Mouse (Mus musculus): ENCODE results near the gene Wdr20rt. TPM values are rescaled to one million over a fixed set of nuclear protein-coding genes. Genes with fewer than 3 reads are reported as not detected.

Wdr20rt gene
- not detected in 2 replicates for polyA plus RNA-seq (2015; fragmentation: Nextera tagmentation; extraction: Ambion mirVana)

DNA sequence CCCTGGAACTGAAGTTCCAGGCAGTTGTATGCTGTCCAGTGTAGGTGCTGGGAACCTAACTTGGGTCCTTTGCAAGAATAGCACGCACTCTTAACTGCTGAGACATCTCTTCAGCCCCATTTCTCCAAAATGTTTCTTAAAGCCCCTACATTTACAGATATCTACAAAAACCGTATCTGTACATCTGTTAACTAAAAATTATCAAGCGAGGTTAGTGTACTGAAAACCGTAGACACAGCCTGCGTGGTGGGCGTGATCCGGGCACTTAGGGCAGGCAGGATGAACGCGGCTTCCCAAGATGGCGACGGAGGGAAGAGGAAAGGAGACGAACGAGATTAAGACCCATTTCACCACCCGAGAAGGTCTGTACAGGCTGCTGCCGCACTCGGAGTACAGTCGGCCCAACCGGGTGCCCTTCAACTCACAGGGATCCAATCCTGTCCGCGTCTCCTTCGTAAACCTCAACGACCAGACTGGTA, at the start of gene Wdr20rt:
Wdr20rt (plus strand) TSS at position 51 of the 479 bp plus-strand sequence.
- Histone ChIP-seq H3K4me2 (ENCODE audit: low read depth, low read length) (no peak within 1 kb of the TSS), H3K4me1 (ENCODE audit: control insufficient read depth, insufficient read depth, low read length) (no peaks in the 10 kb centered on the region), H3K9ac (ENCODE audit: low read length) (no peak within 1 kb of the TSS), H3K36me3 (ENCODE audit: control insufficient read depth, insufficient read depth) (no peaks in the 10 kb centered on the region), H3K4me3 (ENCODE audit: low read length) (no peak within 1 kb of the TSS), H3K27me3 (ENCODE audit: control insufficient read depth, insufficient read depth, low read length) (no peaks in the 10 kb centered on the region), H3K27ac (ENCODE audit: low read length) (no peak within 1 kb of the TSS), H3K9me3 (replicated peaks; ENCODE audit: control insufficient read depth, low read length) (no peaks in the 10 kb centered on the region; the same call in 1 of the 2 replicates)
- WGBS = 89% methylated on average over 22 of the region's 22 CpGs
- no peak for ATAC-seq (replicated peaks; ENCODE audit: extremely low read depth, insufficient read depth, low FRiP score)

DNA sequence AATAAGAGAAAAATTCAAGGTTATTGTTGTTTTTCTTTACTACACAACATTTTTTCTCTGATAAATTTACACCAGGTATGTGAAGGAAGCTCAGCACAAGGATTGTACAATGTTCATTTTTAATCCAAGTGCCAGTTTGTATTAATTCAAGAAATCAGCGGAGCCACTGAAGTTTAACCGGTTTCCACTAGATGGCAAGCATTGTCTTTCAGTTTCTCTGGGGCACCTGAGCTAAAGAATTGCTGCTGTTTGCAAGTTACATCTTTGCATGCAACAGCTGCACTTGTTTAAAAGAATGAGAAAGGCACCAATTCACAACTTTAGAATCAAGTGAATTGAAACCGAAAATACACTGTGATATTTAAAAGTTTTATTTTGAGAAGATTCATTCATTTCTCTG, 38.0 kb upstream of the Wdr20rt start:
- no peak overlapping the region for H3K27ac ChIP-seq (ENCODE audit: low read length)
- WGBS = 57% methylated on average over 3 of the region's 3 CpGs
- no peak overlapping the region for H3K4me2 ChIP-seq (ENCODE audit: low read depth, low read length)
- no peak for ATAC-seq (replicated peaks; ENCODE audit: extremely low read depth, insufficient read depth, low FRiP score)
- H3K9me3 ChIP-seq (replicated peaks; ENCODE audit: control insufficient read depth, low read length) = no peaks in the 10 kb centered on the region
- H3K27me3 ChIP-seq (ENCODE audit: control insufficient read depth, insufficient read depth, low read length) = no peaks in the 10 kb centered on the region
- no peaks in the 10 kb centered on the region for H3K36me3 ChIP-seq (ENCODE audit: control insufficient read depth, insufficient read depth)
- H3K4me3 ChIP-seq (ENCODE audit: low read length) = no peak overlapping the region
- H3K9ac ChIP-seq (ENCODE audit: low read length) = no peak overlapping the region
- H3K4me1 ChIP-seq (ENCODE audit: control insufficient read depth, insufficient read depth, low read length) = no peaks in the 10 kb centered on the region

DNA sequence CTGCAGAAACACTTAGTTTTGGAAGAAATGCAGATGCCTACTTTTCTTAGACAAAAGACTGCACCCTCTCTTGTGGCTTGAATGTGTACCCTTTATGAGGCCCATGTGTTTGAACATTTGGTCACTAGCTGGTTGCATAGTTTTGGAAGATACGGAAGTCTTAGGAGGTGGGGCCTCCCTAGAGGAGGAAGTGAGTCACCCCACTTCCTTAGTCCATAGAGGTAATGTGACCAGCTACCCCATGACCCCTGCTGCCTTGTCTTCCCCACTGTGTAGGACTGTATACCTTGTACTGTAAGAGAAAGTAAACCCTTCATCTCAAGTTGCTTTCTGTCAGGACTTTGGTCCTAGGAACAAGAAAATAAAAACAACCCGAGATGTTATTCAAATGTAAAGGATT, 36.1 kb upstream of the Wdr20rt start:
- no peak overlapping the region for H3K4me3 ChIP-seq (ENCODE audit: low read length)
- no peaks in the 10 kb centered on the region for H3K27me3 ChIP-seq (ENCODE audit: control insufficient read depth, insufficient read depth, low read length)
- H3K36me3 ChIP-seq (ENCODE audit: control insufficient read depth, insufficient read depth) = no peaks in the 10 kb centered on the region
- WGBS = 49% methylated on average over 2 of the region's 2 CpGs
- no peak overlapping the region for H3K9ac ChIP-seq (ENCODE audit: low read length)
- H3K9me3 ChIP-seq (replicated peaks; ENCODE audit: control insufficient read depth, low read length) = no peaks in the 10 kb centered on the region
- no peak overlapping the region for H3K4me2 ChIP-seq (ENCODE audit: low read depth, low read length)
- no peak overlapping the region for H3K27ac ChIP-seq (ENCODE audit: low read length)
- ATAC-seq (replicated peaks; ENCODE audit: extremely low read depth, insufficient read depth, low FRiP score) = no peak
- H3K4me1 ChIP-seq (ENCODE audit: control insufficient read depth, insufficient read depth, low read length) = no peaks in the 10 kb centered on the region

DNA sequence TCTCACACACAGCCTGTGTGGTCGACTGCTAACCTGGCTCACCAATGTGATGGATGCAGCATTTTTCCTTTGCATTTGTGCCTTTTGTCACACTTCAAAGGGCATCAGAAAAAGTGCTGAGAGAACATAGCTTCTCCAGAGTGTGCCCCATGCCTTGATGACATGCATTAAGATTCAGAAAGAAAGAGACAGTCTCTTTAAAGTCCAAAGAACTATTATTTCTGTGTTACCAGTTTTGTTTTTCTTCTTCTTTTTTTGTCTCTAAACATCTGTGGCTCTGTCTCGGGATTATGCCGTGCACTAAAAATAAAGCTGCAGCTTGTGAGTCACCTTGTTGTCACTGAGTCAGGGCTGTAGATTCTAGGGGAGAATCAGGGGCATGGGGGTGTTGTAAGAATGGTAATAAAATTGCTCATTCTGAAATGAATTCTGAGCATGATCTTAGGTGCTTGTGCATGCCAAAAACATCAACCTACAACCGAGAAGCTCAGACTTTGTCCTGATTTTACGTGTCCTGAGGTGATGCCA, 31.2 kb upstream of the Wdr20rt start:
- Histone ChIP-seq H3K9ac (ENCODE audit: low read length) (no peak overlapping the region), H3K4me3 (ENCODE audit: low read length) (no peak overlapping the region), H3K9me3 (replicated peaks; ENCODE audit: control insufficient read depth, low read length) (no peaks in the 10 kb centered on the region), H3K27ac (ENCODE audit: low read length) (no peak overlapping the region), H3K36me3 (ENCODE audit: control insufficient read depth, insufficient read depth) (no peaks in the 10 kb centered on the region), H3K27me3 (ENCODE audit: control insufficient read depth, insufficient read depth, low read length) (no peaks in the 10 kb centered on the region), H3K4me1 (ENCODE audit: control insufficient read depth, insufficient read depth, low read length) (no peaks in the 10 kb centered on the region), H3K4me2 (ENCODE audit: low read depth, low read length) (no peak overlapping the region)
- no peak for ATAC-seq (replicated peaks; ENCODE audit: extremely low read depth, insufficient read depth, low FRiP score)
- WGBS = 54% methylated on average over 5 of the region's 5 CpGs

DNA sequence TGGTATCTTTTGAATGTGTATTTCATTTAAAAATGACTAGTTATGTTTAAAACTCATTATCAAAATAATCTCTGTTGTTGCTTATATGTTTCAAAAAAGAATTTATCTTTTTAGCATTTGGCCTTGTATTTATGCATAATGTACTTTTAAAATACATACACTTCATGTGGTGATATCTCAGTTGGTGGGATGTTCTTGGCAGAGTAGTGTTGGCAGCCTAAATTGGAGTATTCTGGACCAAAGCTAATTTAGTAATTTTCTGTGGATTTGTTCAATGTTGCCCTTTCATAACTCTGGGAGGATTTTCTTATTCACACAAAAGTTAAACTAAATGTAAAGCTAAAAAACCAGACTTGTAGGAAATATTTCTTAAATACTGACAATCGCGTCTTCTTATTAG, 23.5 kb upstream of the Wdr20rt start:
- H3K9me3 ChIP-seq (replicated peaks; ENCODE audit: control insufficient read depth, low read length) = no peaks in the 10 kb centered on the region
- no peak overlapping the region for H3K27ac ChIP-seq (ENCODE audit: low read length)
- H3K4me2 ChIP-seq (ENCODE audit: low read depth, low read length) = no peak overlapping the region
- no peak overlapping the region for H3K9ac ChIP-seq (ENCODE audit: low read length)
- no peak overlapping the region for H3K4me3 ChIP-seq (ENCODE audit: low read length)
- 91% methylated on average over 2 of the region's 2 CpGs for WGBS
- no peaks in the 10 kb centered on the region for H3K4me1 ChIP-seq (ENCODE audit: control insufficient read depth, insufficient read depth, low read length)
- H3K27me3 ChIP-seq (ENCODE audit: control insufficient read depth, insufficient read depth, low read length) = no peaks in the 10 kb centered on the region
- no peaks in the 10 kb centered on the region for H3K36me3 ChIP-seq (ENCODE audit: control insufficient read depth, insufficient read depth)
- no peak for ATAC-seq (replicated peaks; ENCODE audit: extremely low read depth, insufficient read depth, low FRiP score)

DNA sequence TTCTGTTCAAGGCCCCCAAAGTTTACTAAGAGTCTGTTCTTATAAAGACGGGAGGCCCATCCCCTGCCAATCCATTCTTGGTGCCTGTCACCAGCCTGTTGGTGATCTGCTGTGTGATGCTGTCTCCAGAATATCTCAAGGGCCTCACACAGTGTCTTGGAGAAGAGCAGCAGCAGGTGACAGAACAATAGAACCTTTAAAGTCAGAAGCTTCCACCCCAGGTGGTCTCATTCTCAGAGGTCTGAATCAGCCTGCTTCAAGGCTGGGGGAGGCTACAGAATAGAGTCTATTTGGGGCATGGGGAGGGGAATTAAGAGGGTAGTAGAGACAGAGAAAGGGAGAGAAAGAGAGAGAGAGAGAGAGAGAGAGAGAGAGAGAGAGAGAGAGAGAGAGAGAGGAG, 18.9 kb upstream of the Wdr20rt start:
- Histone ChIP-seq H3K9ac (ENCODE audit: low read length) (no peak overlapping the region), H3K27me3 (ENCODE audit: control insufficient read depth, insufficient read depth, low read length) (no peaks in the 10 kb centered on the region), H3K27ac (ENCODE audit: low read length) (no peak overlapping the region), H3K4me1 (ENCODE audit: control insufficient read depth, insufficient read depth, low read length) (no peaks in the 10 kb centered on the region), H3K36me3 (ENCODE audit: control insufficient read depth, insufficient read depth) (no peaks in the 10 kb centered on the region), H3K9me3 (replicated peaks; ENCODE audit: control insufficient read depth, low read length) (0 out of 2 replicates have a peak, but pooled peaks cover 3% of the 10 kb centered on the region), H3K4me2 (ENCODE audit: low read depth, low read length) (no peak overlapping the region), H3K4me3 (ENCODE audit: low read length) (no peak overlapping the region)
- no peak for ATAC-seq (replicated peaks; ENCODE audit: extremely low read depth, insufficient read depth, low FRiP score)
- WGBS = 53% methylated on average over 1 of the region's 1 CpGs

DNA sequence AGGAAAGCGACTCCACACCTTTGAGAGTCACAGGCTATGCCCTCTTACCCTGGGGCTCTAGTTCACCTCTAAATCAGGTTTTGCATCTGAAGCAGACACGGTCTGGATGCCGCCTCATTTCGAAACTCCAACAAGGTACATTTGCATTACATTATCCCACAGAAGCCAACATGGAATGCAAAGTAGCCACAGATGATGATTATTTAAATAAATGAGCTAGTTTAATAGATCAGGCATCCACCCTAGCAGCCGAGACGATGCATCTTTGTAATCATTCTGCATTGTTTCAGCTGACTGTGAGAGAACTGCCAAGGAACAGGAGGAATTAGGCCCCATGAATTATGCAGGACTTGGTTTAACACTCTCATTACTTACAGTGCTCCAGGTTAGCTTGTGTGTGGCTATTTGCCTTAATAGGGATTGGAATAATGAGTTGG, 8.9 kb upstream of the Wdr20rt start:
- no peak overlapping the region for H3K27ac ChIP-seq (ENCODE audit: low read length)
- H3K9me3 ChIP-seq (replicated peaks; ENCODE audit: control insufficient read depth, low read length) = no peaks in the 10 kb centered on the region
- no peaks in the 10 kb centered on the region for H3K36me3 ChIP-seq (ENCODE audit: control insufficient read depth, insufficient read depth)
- no peaks in the 10 kb centered on the region for H3K4me1 ChIP-seq (ENCODE audit: control insufficient read depth, insufficient read depth, low read length)
- 84% methylated on average over 6 of the region's 6 CpGs for WGBS
- H3K9ac ChIP-seq (ENCODE audit: low read length) = no peak overlapping the region
- no peaks in the 10 kb centered on the region for H3K27me3 ChIP-seq (ENCODE audit: control insufficient read depth, insufficient read depth, low read length)
- no peak overlapping the region for H3K4me2 ChIP-seq (ENCODE audit: low read depth, low read length)
- no peak for ATAC-seq (replicated peaks; ENCODE audit: extremely low read depth, insufficient read depth, low FRiP score)
- no peak overlapping the region for H3K4me3 ChIP-seq (ENCODE audit: low read length)

DNA sequence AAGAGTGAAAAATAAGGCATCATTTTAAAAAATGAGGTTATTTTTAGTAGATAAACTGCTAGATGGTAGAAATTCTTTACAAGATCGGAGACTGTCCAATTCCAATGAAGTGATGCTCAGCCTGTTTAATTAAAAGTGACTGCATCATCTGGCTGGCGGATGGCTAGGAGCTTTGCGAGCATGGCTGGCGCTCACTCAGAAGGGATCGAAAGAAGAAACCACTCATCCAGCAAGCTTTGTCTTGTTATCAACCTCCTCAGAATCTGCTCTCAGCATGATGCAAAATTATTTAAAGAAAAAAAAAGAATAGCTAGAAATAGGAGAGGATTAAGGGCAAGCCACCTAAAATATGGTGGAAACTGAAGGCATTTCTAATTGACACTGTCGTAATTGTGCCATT, 3.3 kb downstream of the Wdr20rt start:
- ATAC-seq (replicated peaks; ENCODE audit: extremely low read depth, insufficient read depth, low FRiP score) = no peak
- Histone ChIP-seq H3K27ac (ENCODE audit: low read length) (no peak overlapping the region), H3K36me3 (ENCODE audit: control insufficient read depth, insufficient read depth) (no peaks in the 10 kb centered on the region), H3K4me3 (ENCODE audit: low read length) (no peak overlapping the region), H3K9me3 (replicated peaks; ENCODE audit: control insufficient read depth, low read length) (no peaks in the 10 kb centered on the region; the same call in 1 of the 2 replicates), H3K27me3 (ENCODE audit: control insufficient read depth, insufficient read depth, low read length) (no peaks in the 10 kb centered on the region), H3K4me1 (ENCODE audit: control insufficient read depth, insufficient read depth, low read length) (no peaks in the 10 kb centered on the region), H3K9ac (ENCODE audit: low read length) (no peak overlapping the region), H3K4me2 (ENCODE audit: low read depth, low read length) (no peak overlapping the region)
- 85% methylated on average over 6 of the region's 6 CpGs for WGBS

DNA sequence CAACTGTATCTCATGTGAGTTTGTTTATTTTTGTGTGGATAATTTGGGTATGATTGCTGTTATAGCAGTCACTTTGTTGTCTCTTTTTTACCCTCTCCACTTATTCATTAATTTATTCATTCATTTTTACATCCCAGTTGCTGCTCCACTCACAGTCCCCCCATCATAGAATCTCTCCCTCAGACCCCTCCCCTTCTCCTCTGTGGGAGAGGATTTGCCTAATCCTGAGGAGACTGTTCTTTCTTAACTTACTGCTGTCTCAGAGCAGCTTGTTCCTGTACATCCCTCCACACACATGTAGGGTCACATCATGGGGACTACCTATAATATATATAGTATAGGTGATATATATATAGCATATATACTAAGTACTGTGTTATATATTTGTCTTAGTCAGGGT, 3.7 kb downstream of the Wdr20rt start:
- no peaks in the 10 kb centered on the region for H3K27me3 ChIP-seq (ENCODE audit: control insufficient read depth, insufficient read depth, low read length)
- no peak for ATAC-seq (replicated peaks; ENCODE audit: extremely low read depth, insufficient read depth, low FRiP score)
- H3K27ac ChIP-seq (ENCODE audit: low read length) = no peak overlapping the region
- no peaks in the 10 kb centered on the region for H3K4me1 ChIP-seq (ENCODE audit: control insufficient read depth, insufficient read depth, low read length)
- H3K9ac ChIP-seq (ENCODE audit: low read length) = no peak overlapping the region
- no peak overlapping the region for H3K4me3 ChIP-seq (ENCODE audit: low read length)
- no peaks in the 10 kb centered on the region; the same call in 1 of the 2 replicates for H3K9me3 ChIP-seq (replicated peaks; ENCODE audit: control insufficient read depth, low read length)
- no peaks in the 10 kb centered on the region for H3K36me3 ChIP-seq (ENCODE audit: control insufficient read depth, insufficient read depth)
- no peak overlapping the region for H3K4me2 ChIP-seq (ENCODE audit: low read depth, low read length)
